Mouse (Mus musculus) heart, embryonic 13.5 days (tissue): ENCODE results near the gene Tmem268. TPM values are rescaled to one million over a fixed set of nuclear protein-coding genes. Genes with fewer than 3 reads are reported as not detected.

ENCODE experiments used
- ATAC-seq: fragments of 200-750 bp; cut with Nextera tagmentation; 2 replicates; pipeline ENCODE4 v1.8.0; 2017; ENCODE audit warnings: moderate TSS enrichment; ENCODE audit not compliant: insufficient number of reproducible peaks, low FRiP score, low TSS enrichment; ENCODE audit errors: extremely low read depth
- H3K27ac ChIP-seq: fragments of 300-500 bp; sonication (generic); replicated peaks from 2 replicates; pipeline ENCODE4 v1.5.1; 2015; ENCODE audit warnings: moderate library complexity, mild to moderate bottlenecking, inconsistent platforms
- H3K27me3 ChIP-seq: fragments of 300-500 bp; sonication (generic); replicated peaks from 2 replicates; pipeline ENCODE4 v1.6.1; 2015; ENCODE audit warnings: mild to moderate bottlenecking, inconsistent platforms
- H3K36me3 ChIP-seq: fragments of 300-500 bp; sonication (generic); 2 replicates; pipeline ENCODE4 v1.6.1; 2015; ENCODE audit warnings: mild to moderate bottlenecking, inconsistent platforms
- H3K4me1 ChIP-seq: fragments of 300-500 bp; sonication (generic); 2 replicates; pipeline ENCODE4 v1.6.1; 2015; ENCODE audit warnings: inconsistent platforms
- H3K4me2 ChIP-seq: fragments of 300-500 bp; sonication (generic); 2 replicates; pipeline ENCODE4 v1.6.1; 2015; ENCODE audit warnings: inconsistent platforms, mild to moderate bottlenecking, moderate library complexity
- H3K4me3 ChIP-seq: fragments of 300-500 bp; sonication (generic); 2 replicates; pipeline ENCODE4 v1.5.1; 2015; ENCODE audit warnings: moderate library complexity, mild to moderate bottlenecking, inconsistent platforms
- H3K9ac ChIP-seq: fragments of 300-500 bp; sonication (generic); 2 replicates; pipeline ENCODE4 v1.6.1; 2015; ENCODE audit warnings: inconsistent platforms, mild to moderate bottlenecking, moderate library complexity
- H3K9me3 ChIP-seq: fragments of 300-500 bp; sonication (generic); 2 replicates; pipeline ENCODE4 v1.6.1; 2016; ENCODE audit warnings: inconsistent platforms
- WGBS: fragments of 180-500 bp; shearing (Covaris S2); methylation state at CpG from one replicate; pipeline ENCODE4 v1.1.7; 2015; ENCODE audit warnings: mixed read lengths; 5-methylcytosine and 5-hydroxymethylcytosine counted together
- polyA plus RNA-seq: library from polyadenylated mRNA; unstranded; fragments of >200 nt; fragmentation: Nextera tagmentation; extraction: Ambion mirVana; gene quantifications from 2 replicates; pipeline ENCODE4 v1.2.1, GENCODE M21; 2015

Tmem268 gene
- polyA plus RNA-seq, 1 experiment from 2014 or later: 4.0 TPM

DNA sequence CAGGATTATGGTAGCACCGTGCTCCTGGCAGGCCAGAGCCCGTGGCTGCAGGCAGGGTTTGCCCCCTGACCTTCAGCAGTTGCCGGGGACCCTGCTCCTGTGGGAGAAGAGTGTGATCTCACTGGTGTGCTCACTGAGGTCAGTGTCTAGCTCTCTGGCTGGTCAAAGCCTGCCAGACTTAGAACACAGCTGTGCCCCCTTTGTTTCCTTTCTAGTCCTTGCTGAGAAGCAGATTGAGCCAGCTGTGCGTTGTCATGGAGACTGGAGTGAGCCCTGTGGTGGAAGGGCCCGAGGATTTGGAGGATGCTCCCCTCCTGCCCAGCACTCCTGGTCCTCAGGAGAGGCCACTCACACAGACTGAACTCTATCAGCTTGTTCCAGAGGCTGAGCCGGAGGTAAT is 21.5 kb downstream of the Tmem268 start:
- H3K27me3 ChIP-seq: no peaks in the 10 kb centered on the region
- H3K4me2 ChIP-seq: no peak overlapping the region
- WGBS: 54% methylated on average over 6 of the region's 6 CpGs
- no peak overlapping the region for H3K4me3 ChIP-seq
- H3K36me3 ChIP-seq: peaks cover 9% of the 10 kb centered on the region
- H3K27ac ChIP-seq: no peak overlapping the region
- H3K9ac ChIP-seq: no peak overlapping the region
- 0 out of 2 replicates have a peak, but pooled peaks cover 6% of the 10 kb centered on the region for H3K9me3 ChIP-seq
- no peaks in the 10 kb centered on the region for H3K4me1 ChIP-seq
- no peak; the same call in 1 of the 2 replicates for ATAC-seq

DNA sequence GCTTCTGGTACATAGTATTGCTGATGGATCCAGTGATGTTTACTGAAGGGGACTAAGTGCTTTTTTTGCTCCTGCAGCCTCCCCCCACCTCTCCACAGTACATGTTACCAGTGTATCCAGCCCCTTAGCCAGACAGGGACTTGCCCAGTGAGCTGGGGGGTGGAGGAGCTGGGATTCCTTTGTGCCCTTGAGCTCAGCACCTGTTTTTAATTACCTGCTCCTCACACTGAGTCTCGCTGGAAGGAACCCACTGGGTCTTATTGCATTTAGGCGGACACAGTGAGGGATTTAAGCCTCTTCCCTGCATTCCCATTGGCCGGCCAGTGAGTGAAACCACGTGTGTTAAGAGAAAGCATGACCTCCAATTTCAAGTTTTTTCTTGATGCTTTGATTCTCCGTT is 24.0 kb downstream of the Tmem268 start:
- H3K27ac ChIP-seq: no peak overlapping the region
- WGBS: 73% methylated on average over 5 of the region's 5 CpGs
- peaks cover 5% of the 10 kb centered on the region; the same call in 1 of the 2 replicates for H3K4me1 ChIP-seq
- no peaks in the 10 kb centered on the region for H3K27me3 ChIP-seq
- no peak overlapping the region for H3K4me3 ChIP-seq
- peaks cover 5% of the 10 kb centered on the region for H3K36me3 ChIP-seq
- no peak overlapping the region for H3K4me2 ChIP-seq
- ATAC-seq: no peak
- H3K9me3 ChIP-seq: 0 out of 2 replicates have a peak, but pooled peaks cover 2% of the 10 kb centered on the region
- H3K9ac ChIP-seq: no peak overlapping the region

DNA sequence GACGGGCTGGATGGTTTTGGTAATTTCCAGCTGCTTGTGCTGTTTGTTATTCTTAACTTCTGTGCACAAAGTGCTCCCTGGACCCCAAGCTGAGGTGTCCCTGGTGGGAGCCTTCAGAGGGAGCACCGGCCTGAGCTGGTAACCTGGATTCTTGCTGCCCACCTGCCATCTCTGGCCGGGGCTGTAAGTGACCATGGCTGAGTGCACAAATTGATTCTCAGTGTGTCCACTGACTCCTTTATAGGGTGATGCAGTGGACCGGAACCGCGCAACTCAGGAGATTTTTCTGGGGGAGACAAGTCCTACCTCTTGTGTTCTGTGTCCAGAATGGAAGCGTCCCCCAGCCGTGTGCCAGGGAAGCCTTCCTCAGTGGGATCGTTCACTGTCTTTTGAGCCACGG is 26.6 kb downstream of the Tmem268 start:
- no peaks in the 10 kb centered on the region for H3K27me3 ChIP-seq
- H3K36me3 ChIP-seq: no peaks in the 10 kb centered on the region; the same call in 1 of the 2 replicates
- WGBS: 87% methylated on average over 10 of the region's 10 CpGs
- no peak overlapping the region for H3K27ac ChIP-seq
- H3K4me2 ChIP-seq: no peak overlapping the region
- no peaks in the 10 kb centered on the region for H3K9me3 ChIP-seq
- no peak for ATAC-seq
- no peak overlapping the region for H3K9ac ChIP-seq
- H3K4me1 ChIP-seq: peaks cover 5% of the 10 kb centered on the region; the same call in 1 of the 2 replicates
- H3K4me3 ChIP-seq: no peak overlapping the region

DNA sequence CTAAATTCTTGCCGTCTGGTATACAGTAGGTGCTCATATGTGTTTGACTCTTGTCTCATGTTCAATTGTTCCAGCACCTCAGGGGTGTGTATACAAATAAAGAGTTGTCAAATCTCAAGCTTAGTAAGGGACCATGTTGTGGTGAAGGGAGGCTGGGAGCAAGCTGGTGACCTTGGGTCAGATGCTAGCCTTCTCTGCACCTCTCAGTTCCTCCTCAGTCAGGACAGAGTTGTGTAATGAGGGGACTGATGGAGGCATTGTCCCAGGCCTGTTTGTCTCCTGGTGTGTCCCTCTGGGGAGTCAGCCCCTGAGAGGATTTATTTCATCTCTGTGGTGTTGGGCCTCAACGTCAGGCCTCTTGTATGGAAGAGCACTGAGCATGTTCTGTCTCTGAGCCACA is 27.7 kb downstream of the Tmem268 start:
- ATAC-seq: no peak
- H3K9ac ChIP-seq: no peak overlapping the region
- H3K27ac ChIP-seq: no peak overlapping the region
- no peak overlapping the region for H3K4me3 ChIP-seq
- no peaks in the 10 kb centered on the region for H3K27me3 ChIP-seq
- no peaks in the 10 kb centered on the region for H3K9me3 ChIP-seq
- peaks cover 5% of the 10 kb centered on the region; the same call in 1 of the 2 replicates for H3K4me1 ChIP-seq
- no peak overlapping the region for H3K4me2 ChIP-seq
- H3K36me3 ChIP-seq: no peaks in the 10 kb centered on the region; the same call in 1 of the 2 replicates
- 76% methylated on average over 2 of the region's 2 CpGs for WGBS

DNA sequence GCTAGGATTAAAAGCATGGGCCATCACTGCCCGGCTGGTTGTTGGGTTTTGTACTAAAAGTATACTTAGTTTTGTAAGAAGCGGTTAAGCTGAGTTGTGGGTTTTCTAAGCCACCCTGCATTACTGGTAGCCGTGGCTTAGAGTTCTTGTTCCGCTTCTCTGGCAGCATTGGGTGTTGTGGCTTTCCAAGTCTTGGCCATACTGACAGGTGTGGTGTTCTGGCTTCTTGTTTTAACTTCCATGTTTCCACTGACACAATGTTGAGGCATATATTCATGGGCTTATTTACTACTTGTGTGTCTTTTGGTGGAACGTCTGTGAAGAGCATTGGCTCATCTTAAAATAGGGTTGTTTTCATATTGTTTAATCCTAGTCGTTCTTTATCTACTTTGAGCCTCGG is 31.4 kb downstream of the Tmem268 start:
- no peak overlapping the region for H3K4me3 ChIP-seq
- H3K4me1 ChIP-seq: peaks cover 16% of the 10 kb centered on the region
- no peak overlapping the region for H3K27ac ChIP-seq
- H3K9ac ChIP-seq: no peak overlapping the region
- 77% methylated on average over 7 of the region's 7 CpGs for WGBS
- no peaks in the 10 kb centered on the region; the same call in 1 of the 2 replicates for H3K36me3 ChIP-seq
- H3K27me3 ChIP-seq: no peaks in the 10 kb centered on the region
- no peak overlapping the region for H3K4me2 ChIP-seq
- no peaks in the 10 kb centered on the region for H3K9me3 ChIP-seq
- no peak for ATAC-seq

DNA sequence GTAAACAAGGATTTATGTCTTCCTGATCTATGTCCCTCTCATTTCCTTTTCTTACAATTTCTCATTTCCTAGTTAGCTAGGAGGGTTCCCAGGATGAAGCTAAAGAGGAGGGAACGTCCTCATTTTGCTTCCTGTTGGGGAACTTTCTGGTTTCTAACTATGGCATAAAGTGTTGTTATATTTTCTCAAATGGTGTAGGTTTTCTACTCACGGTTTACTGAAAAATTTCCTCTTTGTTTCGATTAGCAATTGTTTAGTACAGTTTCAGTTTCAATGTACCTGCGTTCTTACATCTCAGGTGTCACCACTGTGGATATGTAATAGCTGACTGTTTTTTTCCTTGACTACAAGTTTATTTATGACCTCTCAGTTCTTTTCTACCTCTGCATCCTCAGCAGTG is 32.0 kb downstream of the Tmem268 start:
- H3K27me3 ChIP-seq: no peaks in the 10 kb centered on the region
- no peaks in the 10 kb centered on the region for H3K9me3 ChIP-seq
- no peak for ATAC-seq
- H3K4me2 ChIP-seq: no peak overlapping the region
- H3K4me1 ChIP-seq: peaks cover 21% of the 10 kb centered on the region
- no peak overlapping the region for H3K4me3 ChIP-seq
- H3K36me3 ChIP-seq: no peaks in the 10 kb centered on the region
- WGBS: 76% methylated on average over 4 of the region's 4 CpGs
- no peak overlapping the region for H3K27ac ChIP-seq
- H3K9ac ChIP-seq: no peak overlapping the region

DNA sequence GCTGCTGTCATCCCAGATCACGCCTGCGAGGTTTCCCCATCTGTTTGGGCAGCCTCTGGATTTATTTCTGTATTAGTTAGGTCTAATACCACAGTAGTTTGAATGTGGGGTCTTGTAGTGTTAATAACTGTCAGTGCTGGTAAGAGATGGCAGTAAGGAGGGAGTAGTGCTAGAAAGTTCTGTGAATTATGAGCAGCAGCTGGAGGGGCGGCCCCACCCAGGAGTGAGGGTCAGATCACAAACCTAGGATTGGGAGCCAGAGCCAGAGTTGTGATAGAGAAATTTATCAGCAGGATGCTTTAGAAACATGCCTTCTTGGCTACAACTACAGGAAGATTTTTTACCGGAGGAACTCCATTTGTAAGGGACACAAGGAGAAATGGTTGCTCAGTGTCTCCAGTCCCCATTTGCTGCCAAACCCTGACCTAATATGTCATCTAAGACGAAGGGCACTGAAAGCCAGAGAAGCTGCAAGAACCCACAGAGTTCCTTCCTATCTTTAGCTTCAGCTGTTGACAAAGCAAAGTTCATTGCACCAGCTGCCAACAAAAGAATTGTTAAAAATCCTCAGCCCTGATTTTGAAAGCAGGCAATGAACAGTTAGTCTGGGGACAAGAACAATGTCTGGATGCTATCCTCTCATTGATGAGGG is 36.0 kb downstream of the Tmem268 start:
- WGBS: 59% methylated on average over 5 of the region's 5 CpGs
- Histone ChIP-seq H3K4me2 (no peak overlapping the region), H3K27me3 (no peaks in the 10 kb centered on the region), H3K27ac (0 out of 2 replicates have a peak overlapping the region, but pooled peaks have one; percentile 2), H3K36me3 (no peaks in the 10 kb centered on the region), H3K9ac (no peak overlapping the region), H3K4me3 (no peak overlapping the region), H3K9me3 (peaks cover 4% of the 10 kb centered on the region; the same call in 1 of the 2 replicates), H3K4me1 (peaks cover 16% of the 10 kb centered on the region)
- no peak for ATAC-seq

DNA sequence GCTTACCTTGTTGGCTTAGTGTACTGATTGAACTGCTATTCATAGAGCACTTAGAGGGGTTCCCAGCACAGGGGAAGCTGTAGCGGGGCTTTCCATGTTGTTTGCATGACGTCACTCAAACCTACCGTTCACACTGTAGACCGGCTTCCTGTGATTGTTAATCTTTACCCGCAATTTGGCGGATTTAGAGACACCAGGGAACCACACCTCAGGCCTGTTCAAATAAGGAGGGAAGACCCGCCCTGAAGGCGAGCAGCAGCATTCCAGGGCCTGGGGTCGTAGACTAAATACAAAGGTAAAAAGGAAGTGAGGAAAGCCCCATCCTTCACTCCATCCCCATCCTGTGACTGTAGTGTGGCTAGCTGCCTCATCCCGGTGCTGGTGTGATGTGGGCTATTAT is 36.7 kb downstream of the Tmem268 start:
- Histone ChIP-seq H3K27ac (no peak overlapping the region), H3K9ac (no peak overlapping the region), H3K4me1 (peaks cover 16% of the 10 kb centered on the region), H3K4me3 (no peak overlapping the region), H3K27me3 (no peaks in the 10 kb centered on the region), H3K36me3 (no peaks in the 10 kb centered on the region), H3K4me2 (no peak overlapping the region), H3K9me3 (peaks cover 4% of the 10 kb centered on the region; the same call in 1 of the 2 replicates)
- 48% methylated on average over 10 of the region's 10 CpGs for WGBS
- no peak for ATAC-seq

DNA sequence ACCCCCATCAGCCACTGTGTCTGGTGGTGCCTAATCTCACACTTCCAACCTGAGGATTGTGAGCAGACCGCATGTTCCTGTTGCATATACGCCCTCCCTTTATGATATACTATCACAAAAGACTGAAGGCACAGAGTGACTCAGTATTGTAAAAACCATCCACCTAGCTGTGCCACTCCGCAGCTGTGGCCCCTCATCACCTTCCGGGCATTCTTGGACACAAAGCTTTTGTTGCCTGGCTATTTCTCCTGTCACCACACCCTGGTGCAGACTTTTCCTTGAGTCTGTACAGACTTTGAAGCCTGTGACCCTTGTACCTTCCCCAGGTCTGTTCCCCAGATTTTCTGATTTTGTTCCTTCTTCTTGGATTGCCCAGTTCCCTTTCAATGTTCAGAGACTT is 37.4 kb downstream of the Tmem268 start:
- Histone ChIP-seq H3K27me3 (no peaks in the 10 kb centered on the region), H3K4me3 (no peak overlapping the region), H3K36me3 (no peaks in the 10 kb centered on the region), H3K9me3 (peaks cover 4% of the 10 kb centered on the region; the same call in 1 of the 2 replicates), H3K9ac (no peak overlapping the region), H3K4me1 (peaks cover 16% of the 10 kb centered on the region), H3K4me2 (no peak overlapping the region), H3K27ac (no peak overlapping the region)
- ATAC-seq: no peak
- WGBS: 76% methylated on average over 4 of the region's 4 CpGs

DNA sequence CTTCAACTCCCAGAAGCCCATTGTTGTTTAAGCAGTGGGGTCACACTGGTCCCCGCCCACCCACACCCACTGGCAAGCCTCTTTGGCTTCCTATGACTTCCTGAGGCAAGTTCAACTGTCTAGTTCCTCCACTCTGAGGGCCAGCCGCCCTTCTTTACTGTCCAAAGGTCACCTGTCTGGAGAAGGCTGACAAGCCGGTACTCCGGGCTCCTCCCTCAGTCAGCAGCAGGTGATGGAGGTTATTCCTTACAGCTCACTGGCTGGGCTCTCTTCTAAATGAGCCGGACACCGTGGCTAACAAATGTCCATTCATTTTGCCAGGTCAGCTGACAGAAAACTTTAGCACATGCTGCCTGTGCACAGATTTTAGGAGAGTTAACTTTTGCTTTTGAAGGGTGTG is 42.2 kb downstream of the Tmem268 start:
- H3K9ac ChIP-seq: no peak overlapping the region
- peaks cover 4% of the 10 kb centered on the region; the same call in 1 of the 2 replicates for H3K9me3 ChIP-seq
- ATAC-seq: no peak
- H3K27ac ChIP-seq: no peak overlapping the region
- no peak overlapping the region for H3K4me2 ChIP-seq
- 74% methylated on average over 6 of the region's 6 CpGs for WGBS
- H3K4me3 ChIP-seq: no peak overlapping the region
- peaks cover 9% of the 10 kb centered on the region for H3K4me1 ChIP-seq
- H3K36me3 ChIP-seq: no peaks in the 10 kb centered on the region
- no peaks in the 10 kb centered on the region for H3K27me3 ChIP-seq

DNA sequence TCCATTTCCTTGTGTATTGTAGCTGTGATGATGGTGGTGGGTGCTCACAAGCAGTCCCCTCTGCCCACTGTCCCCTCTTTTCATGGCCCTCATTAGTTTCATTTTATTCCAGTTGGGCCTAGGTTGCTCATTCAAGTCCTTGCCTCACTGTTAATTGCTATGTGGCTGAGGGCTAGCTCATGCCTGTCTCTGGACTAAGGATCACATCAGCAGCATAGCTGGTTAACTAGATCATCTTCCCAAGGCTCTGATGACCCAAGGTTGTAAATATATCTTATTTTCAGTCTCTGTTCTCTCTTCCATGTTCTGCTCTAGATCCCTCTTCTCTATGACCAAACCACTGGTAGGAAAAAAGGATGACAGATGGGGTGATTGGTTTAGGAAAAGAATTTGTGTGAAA is 42.7 kb downstream of the Tmem268 start:
- peaks cover 11% of the 10 kb centered on the region for H3K4me1 ChIP-seq
- H3K9me3 ChIP-seq: peaks cover 4% of the 10 kb centered on the region; the same call in 1 of the 2 replicates
- no peaks in the 10 kb centered on the region for H3K27me3 ChIP-seq
- ATAC-seq: no peak
- H3K4me3 ChIP-seq: no peak overlapping the region
- H3K4me2 ChIP-seq: no peak overlapping the region
- H3K36me3 ChIP-seq: no peaks in the 10 kb centered on the region
- no peak overlapping the region for H3K9ac ChIP-seq
- H3K27ac ChIP-seq: no peak overlapping the region

DNA sequence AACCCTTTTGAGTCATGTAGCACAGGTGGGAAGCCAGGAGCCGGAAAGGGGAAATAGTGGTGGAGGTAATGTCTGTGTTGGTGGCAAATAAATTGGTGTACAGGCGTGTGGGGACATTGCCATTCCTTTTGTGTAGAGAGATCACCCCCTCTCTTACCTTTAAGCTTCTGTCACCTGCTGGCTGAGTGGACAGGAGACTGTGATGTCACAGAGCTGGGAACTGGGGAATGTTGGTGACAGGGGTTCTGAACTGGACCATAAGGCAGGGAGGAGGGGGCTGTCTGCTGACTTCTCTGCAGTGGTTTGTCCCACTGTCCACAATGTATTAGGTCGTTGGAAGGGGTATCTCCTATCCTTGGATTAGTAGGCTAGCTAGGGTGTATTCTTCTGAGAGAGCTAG is 46.4 kb downstream of the Tmem268 start, which contains the start of gene Gm11213:
TSS of gene Gm11213 (minus strand) at position 317 of the 400 bp plus-strand sequence.
- Histone ChIP-seq H3K27ac (peak within 1 kb of the TSS; percentile 73), H3K36me3 (no peaks in the 10 kb centered on the region), H3K9me3 (no peaks in the 10 kb centered on the region), H3K4me1 (peaks cover 11% of the 10 kb centered on the region), H3K4me3 (no peak within 1 kb of the TSS), H3K9ac (no peak within 1 kb of the TSS), H3K27me3 (no peaks in the 10 kb centered on the region), H3K4me2 (no peak within 1 kb of the TSS)
- no peak for ATAC-seq
- WGBS: 78% methylated on average over 3 of the region's 3 CpGs
